Mouse (Mus musculus) embryonic fibroblast, embryonic 13.5 days (primary cell): Measurements from ENCODE around the gene Zdhhc23.

ENCODE experiments used
- CTCF ChIP-seq: IDR thresholded peaks from 2 replicates; pipeline ENCODE4 v1.5.1; 2011; ENCODE audit warnings: mild to moderate bottlenecking, control low read depth, low read length, moderate library complexity, borderline replicate concordance; ENCODE audit not compliant: insufficient read depth
- POLR2A ChIP-seq: IDR thresholded peaks from 2 replicates; pipeline ENCODE4 v1.6.1; 2011; ENCODE audit warnings: low read depth, mild to moderate bottlenecking, control low read depth, low read length, moderate library complexity

GRCm38 (mm10) chr16:43945351-43945750, 34.2 kb downstream of the Zdhhc23 start:
- TF ChIP-seq POLR2A: no peak
- TF ChIP-seq CTCF: no peak
